ENCODE assay signal across 23 mouse cellular contexts in the genomic region with DNA sequence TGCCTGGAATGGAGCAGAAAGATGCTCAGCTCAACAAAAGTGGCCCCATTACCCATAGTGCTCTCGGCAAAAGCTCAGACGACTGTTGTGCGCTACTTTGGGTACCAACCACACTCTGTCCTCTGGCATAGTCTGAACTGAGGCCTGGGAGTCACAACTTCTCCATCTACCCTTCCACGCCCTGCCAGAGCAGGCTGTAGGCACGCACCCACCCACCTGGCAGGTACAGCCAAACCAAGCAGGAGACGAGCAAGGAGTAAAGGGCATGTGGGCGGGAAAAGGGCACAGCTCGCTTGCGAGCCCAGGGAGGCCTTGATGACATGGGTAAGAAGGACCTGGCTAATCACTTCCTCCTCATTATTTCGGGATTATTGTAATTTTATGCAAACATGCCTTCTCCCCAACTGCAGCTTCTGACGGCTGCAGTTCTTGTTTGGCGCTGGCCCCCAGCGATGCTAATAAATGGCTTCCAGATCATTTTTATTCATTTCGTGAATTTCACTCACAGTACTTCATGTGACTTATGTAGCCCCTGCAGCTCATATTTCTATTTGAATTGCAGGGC.
DNase-seq lines count a peak whose midpoint lies in the region; ATAC-seq lines count a peak whose summit lies in the region.
"Had no signal": no experiment of that assay in that cellular context is flagged by ENCODE, and none has a peak within 500 bp of the region (broad histone marks: within the 10 kb centered on the region; RNA-seq: fewer than 3 reads in every experiment).

No protein-coding gene starts in this region.

- H3K27me3 ChIP-seq in forebrain, embryonic 11.5 days (ENCODE audit: control insufficient read depth, insufficient read depth, low read length), result no peaks in the 10 kb centered on the region
- H3K27me3 ChIP-seq in forebrain, embryonic 10.5 days (ENCODE audit: poor library complexity, severe bottlenecking), result no peaks in the 10 kb centered on the region
- no peaks in the 10 kb centered on the region for H3K27me3 ChIP-seq in neural tube, embryonic 15.5 days (replicated peaks)
- H3K27me3 ChIP-seq: heart, embryonic 12.5 days; limb, embryonic 12.5 days; liver, embryonic 12.5 days; neural tube, embryonic 13.5 days had no signal

- no peak overlapping the region for H3K4me2 ChIP-seq in forebrain, embryonic 11.5 days (ENCODE audit: low read depth, low read length, severe bottlenecking)
- H3K4me2 ChIP-seq in neural tube, embryonic 15.5 days, result no peak overlapping the region
- H3K4me2 ChIP-seq: heart, embryonic 12.5 days; hindbrain, embryonic 14.5 days; limb, embryonic 12.5 days; liver, embryonic 12.5 days; neural tube, embryonic 13.5 days had no signal

- H3K27ac ChIP-seq in forebrain, embryonic 11.5 days (ENCODE audit: low read depth, low read length), result no peak overlapping the region
- H3K27ac ChIP-seq in forebrain, embryonic 10.5 days, result no peak overlapping the region
- 0 out of 2 replicates have a peak overlapping the region, but pooled peaks have one; percentile 18 for H3K27ac ChIP-seq in neural tube, embryonic 15.5 days (replicated peaks)
- H3K27ac ChIP-seq: gastrocnemius, adult 2 months; hindbrain, embryonic 14.5 days; limb, embryonic 12.5 days; liver, embryonic 12.5 days; neural tube, embryonic 13.5 days had no signal

- no peak overlapping the region for H3K4me3 ChIP-seq in forebrain, embryonic 11.5 days (ENCODE audit: low read depth, low read length)
- H3K4me3 ChIP-seq in forebrain, embryonic 10.5 days, result no peak overlapping the region
- H3K4me3 ChIP-seq in neural tube, embryonic 15.5 days (replicated peaks), result no peak overlapping the region
- H3K4me3 ChIP-seq: gastrocnemius, adult 2 months; heart, embryonic 12.5 days; limb, embryonic 12.5 days; liver, embryonic 12.5 days; neural tube, embryonic 13.5 days had no signal

- H3K4me1 ChIP-seq in forebrain, embryonic 11.5 days (replicated peaks; ENCODE audit: control insufficient read depth, insufficient read depth, low read length), result no peaks in the 10 kb centered on the region; the same call in 1 of the 2 replicates
- H3K4me1 ChIP-seq in forebrain, embryonic 10.5 days, result peaks cover 9% of the 10 kb centered on the region
- peaks cover 2% of the 10 kb centered on the region; the same call in 1 of the 2 replicates for H3K4me1 ChIP-seq in neural tube, embryonic 15.5 days
- H3K4me1 ChIP-seq: heart, embryonic 12.5 days; liver, embryonic 12.5 days had no signal

- WGBS in forebrain, embryonic 11.5 days, result 58% methylated on average over 14 of the region's 14 CpGs
- 71% methylated on average over 14 of the region's 14 CpGs for WGBS in forebrain, embryonic 10.5 days
- WGBS in neural tube, embryonic 15.5 days, result 67% methylated on average over 14 of the region's 14 CpGs

- peak; percentile 51 for DNase-seq in forebrain, embryonic 11.5 days (ENCODE audit: low spot score)
- DNase-seq in forebrain, embryonic 10.5 days (ENCODE audit: extremely low spot score, low spot score), result no peak
- peak; percentile 2 for DNase-seq in kidney, postnatal 14 days
- no peak for DNase-seq in kidney, postnatal 25 days
- DNase-seq in neural tube, embryonic 10.5 days (ENCODE audit: extremely low spot score, low spot score), result no peak
- no peak for DNase-seq in right cerebral cortex, adult 18-20 months
- DNase-seq in thymus, postnatal 14 days, result no peak
- DNase-seq: adrenal gland, adult 8-10 months; cerebellum, adult 9-11 months; heart, postnatal 14 days; right cerebral cortex, postnatal 14 days; spleen, adult 18-20 months; thymus, postnatal 36 days had no signal

- no peaks in the 10 kb centered on the region for H3K36me3 ChIP-seq in forebrain, embryonic 11.5 days (ENCODE audit: control insufficient read depth, insufficient read depth, low read length)
- no peaks in the 10 kb centered on the region for H3K36me3 ChIP-seq in forebrain, embryonic 10.5 days (replicated peaks)
- no peaks in the 10 kb centered on the region for H3K36me3 ChIP-seq in neural tube, embryonic 15.5 days
- H3K36me3 ChIP-seq: heart, embryonic 12.5 days; limb, embryonic 12.5 days; liver, embryonic 12.5 days; neural tube, embryonic 13.5 days had no signal

- no peak overlapping the region for H3K9ac ChIP-seq in forebrain, embryonic 11.5 days (ENCODE audit: low read length)
- H3K9ac ChIP-seq in neural tube, embryonic 15.5 days (replicated peaks), result no peak overlapping the region
- H3K9ac ChIP-seq: heart, embryonic 12.5 days; hindbrain, embryonic 14.5 days; limb, embryonic 12.5 days; liver, embryonic 12.5 days; neural tube, embryonic 13.5 days had no signal

- H3K9me3 ChIP-seq in forebrain, embryonic 11.5 days (ENCODE audit: control insufficient read depth, low read length), result no peaks in the 10 kb centered on the region
- no peaks in the 10 kb centered on the region for H3K9me3 ChIP-seq in forebrain, embryonic 10.5 days
- H3K9me3 ChIP-seq in neural tube, embryonic 15.5 days (replicated peaks), result no peaks in the 10 kb centered on the region
- H3K9me3 ChIP-seq: heart, embryonic 12.5 days; limb, embryonic 12.5 days; liver, embryonic 12.5 days; neural tube, embryonic 13.5 days had no signal

- peak; percentile 49; the same call in 1 of the 2 replicates for ATAC-seq in forebrain, embryonic 11.5 days (replicated peaks; ENCODE audit: low FRiP score)
- ATAC-seq in neural tube, embryonic 15.5 days (ENCODE audit: low FRiP score), result no peak
- ATAC-seq: CD4-positive, CD25-positive, alpha-beta regulatory T cell, adult 4 months; liver, embryonic 12.5 days; lung, postnatal 0 days; Patski had no signal

Comparison
In these comparisons a context has a peak if more than half of its experiments do, and no peak if none do; other contexts are left out.
1. DNase-seq: peak in forebrain, embryonic 11.5 days (single experiment) and kidney, postnatal 14 days (single experiment); none in forebrain, embryonic 10.5 days (single experiment), kidney, postnatal 25 days (0 of 2), neural tube, embryonic 10.5 days (single experiment), right cerebral cortex, adult 18-20 months (single experiment) and thymus, postnatal 14 days (single experiment).